9 mouse cellular contexts compared by ENCODE assay signal in genomic region chr17:71178530-71179181, GRCm38 (mm10). TPM values are rescaled to one million over a fixed set of nuclear protein-coding genes. Genes with fewer than 3 reads are reported as not detected.
DNase-seq lines count a peak whose midpoint lies in the region; ATAC-seq and TF ChIP-seq lines count a peak whose summit lies in the region.
"Had no signal": no experiment of that assay in that cellular context is flagged by ENCODE, and none has a peak within 500 bp of the region (broad histone marks: within the 10 kb centered on the region; RNA-seq: fewer than 3 reads in every experiment).

No protein-coding gene starts in this region.

- H3K36me3 ChIP-seq in kidney, adult 2 months (ENCODE audit: control insufficient read depth, insufficient read depth, low read length) = no peaks in the 10 kb centered on the region
- peaks cover 0 to 22% of the 10 kb centered on the region in 2 experiments; a peak in 2 of 4 replicates for H3K36me3 ChIP-seq in MEL (ENCODE audit: control insufficient read depth in 1 of 2, insufficient read depth in 2 of 2, low read length in 2 of 2)
- no peaks in the 10 kb centered on the region for H3K36me3 ChIP-seq in liver, postnatal 0 days (replicated peaks; ENCODE audit: insufficient read depth, low read length)
- H3K36me3 ChIP-seq in hindbrain, postnatal 0 days (ENCODE audit: insufficient read depth, low read length) = no peaks in the 10 kb centered on the region
- no peaks in the 10 kb centered on the region for H3K36me3 ChIP-seq in forebrain, embryonic 11.5 days (ENCODE audit: control insufficient read depth, insufficient read depth, low read length)

- no peaks in the 10 kb centered on the region for H3K27me3 ChIP-seq in kidney, adult 2 months (replicated peaks; ENCODE audit: control insufficient read depth, insufficient read depth, low read length)
- no peaks in the 10 kb centered on the region for H3K27me3 ChIP-seq in MEL (ENCODE audit: control insufficient read depth in 1 of 2, insufficient read depth in 2 of 2, low read length in 2 of 2)
- no peaks in the 10 kb centered on the region for H3K27me3 ChIP-seq in liver, postnatal 0 days (ENCODE audit: insufficient read depth, low read length)
- no peaks in the 10 kb centered on the region for H3K27me3 ChIP-seq in hindbrain, postnatal 0 days (ENCODE audit: insufficient read depth, low read length)
- peaks cover 2% of the 10 kb centered on the region; the same call in 1 of the 2 replicates for H3K27me3 ChIP-seq in forebrain, embryonic 11.5 days (ENCODE audit: control insufficient read depth, insufficient read depth, low read length)

- peak overlapping the region; percentile 44 for H3K9ac ChIP-seq in MEL (ENCODE audit: control insufficient read depth, low read depth, low read length, poor library complexity, severe bottlenecking)
- no peak overlapping the region for H3K9ac ChIP-seq in liver, postnatal 0 days (replicated peaks)
- no peak overlapping the region for H3K9ac ChIP-seq in hindbrain, postnatal 0 days (replicated peaks; ENCODE audit: low read length)
- H3K9ac ChIP-seq in forebrain, embryonic 11.5 days (ENCODE audit: low read length) = no peak overlapping the region

- DNase-seq in kidney, adult 2 months = no peak
- DNase-seq in kidney, postnatal 10 days = no peak
- DNase-seq in MEL (ENCODE audit: low read depth, low spot score) = peak; percentile 65
- peak; percentile 44 for DNase-seq in heart, adult 8-10 months (ENCODE audit: low spot score)
- no peak for DNase-seq in liver, postnatal 0 days
- no peak for DNase-seq in hindbrain, postnatal 0 days (ENCODE audit: low spot score)
- no peak for DNase-seq in forebrain, embryonic 11.5 days (ENCODE audit: low spot score)
- no peak for DNase-seq in spleen, postnatal 4 days (ENCODE audit: low spot score in 2 of 2)

- ATAC-seq in liver, postnatal 0 days = no peak
- no peak for ATAC-seq in hindbrain, postnatal 0 days
- no peak for ATAC-seq in forebrain, embryonic 11.5 days (replicated peaks; ENCODE audit: low FRiP score)
- ATAC-seq: inflammation-experienced regulatory T-cells, adult 6 months had no signal

- peak overlapping the region; percentile 20 for H3K4me2 ChIP-seq in liver, postnatal 0 days (ENCODE audit: low read depth, low read length)
- no peak overlapping the region for H3K4me2 ChIP-seq in hindbrain, postnatal 0 days (ENCODE audit: low read depth, low read length)
- H3K4me2 ChIP-seq in forebrain, embryonic 11.5 days (ENCODE audit: low read depth, low read length, severe bottlenecking) = no peak overlapping the region

- no peak for TF ChIP-seq RAD21 in MEL (IDR thresholded peaks at IDR 0.05; ENCODE audit: low read depth, low read length)

- H3K4me3 ChIP-seq in kidney, adult 2 months (ENCODE audit: insufficient read depth, low read depth, low read length) = no peak overlapping the region
- peak overlapping the region; percentile 27 to 45 for H3K4me3 ChIP-seq in MEL (ENCODE audit: control insufficient read depth in 1 of 2, insufficient read depth in 1 of 2, low read depth in 2 of 2, low read length in 2 of 2)
- H3K4me3 ChIP-seq in liver, postnatal 0 days (ENCODE audit: low read depth, low read length) = no peak overlapping the region
- no peak overlapping the region for H3K4me3 ChIP-seq in hindbrain, postnatal 0 days (ENCODE audit: low read length)
- no peak overlapping the region for H3K4me3 ChIP-seq in forebrain, embryonic 11.5 days (ENCODE audit: low read depth, low read length)

- peak in 1 of 2 experiments; percentile 36; a peak in 1 of 4 replicates for TF ChIP-seq EP300 in MEL (IDR thresholded peaks at IDR 0.05; ENCODE audit: low read depth in 1 of 2, low read length in 2 of 2)
- peak; percentile 14; the same call in 1 of the 2 replicates for TF ChIP-seq EP300 in liver, postnatal 0 days (IDR thresholded peaks at IDR 0.05; ENCODE audit: low read depth)

- TF ChIP-seq CTCF in kidney, adult 2 months (conservative IDR thresholded peaks at IDR 0.05; ENCODE audit: insufficient read depth, insufficient read length, low read depth, low read length) = no peak
- TF ChIP-seq CTCF in MEL (IDR thresholded peaks at IDR 0.05 in 2 of 3, conservative IDR thresholded peaks at IDR 0.05 in 1 of 3; ENCODE audit: control insufficient read depth in 1 of 3, insufficient read depth in 1 of 3, low read depth in 2 of 3, low read length in 3 of 3, poor library complexity in 1 of 3, severe bottlenecking in 1 of 3) = no peak
- no peak for TF ChIP-seq CTCF in liver, postnatal 0 days (IDR thresholded peaks at IDR 0.05; ENCODE audit: low read depth)
- no peak for TF ChIP-seq CTCF in hindbrain, postnatal 0 days (IDR thresholded peaks at IDR 0.05; ENCODE audit: low read depth)

- no peaks in the 10 kb centered on the region for H3K9me3 ChIP-seq in MEL (replicated peaks; ENCODE audit: insufficient read depth, low read length)
- H3K9me3 ChIP-seq in liver, postnatal 0 days (ENCODE audit: low read length) = no peaks in the 10 kb centered on the region
- no peaks in the 10 kb centered on the region for H3K9me3 ChIP-seq in hindbrain, postnatal 0 days (ENCODE audit: low read length)
- H3K9me3 ChIP-seq in forebrain, embryonic 11.5 days (ENCODE audit: control insufficient read depth, low read length) = no peaks in the 10 kb centered on the region

- H3K4me1 ChIP-seq in kidney, adult 2 months (ENCODE audit: control insufficient read depth, insufficient read depth, low read length) = peaks cover 7% of the 10 kb centered on the region; the same call in 1 of the 2 replicates
- peaks cover 20 to 22% of the 10 kb centered on the region in 2 experiments for H3K4me1 ChIP-seq in MEL (ENCODE audit: control insufficient read depth in 1 of 2, insufficient read depth in 2 of 2, low read length in 2 of 2)
- peaks cover 30% of the 10 kb centered on the region for H3K4me1 ChIP-seq in liver, postnatal 0 days (ENCODE audit: insufficient read depth)
- no peaks in the 10 kb centered on the region for H3K4me1 ChIP-seq in hindbrain, postnatal 0 days (ENCODE audit: insufficient read depth, low read length)
- H3K4me1 ChIP-seq in forebrain, embryonic 11.5 days (replicated peaks; ENCODE audit: control insufficient read depth, insufficient read depth, low read length) = 0 out of 2 replicates have a peak, but pooled peaks cover 2% of the 10 kb centered on the region

- no peak for TF ChIP-seq POLR2A in kidney, adult 2 months (IDR thresholded peaks at IDR 0.05; ENCODE audit: low read depth, low read length)
- TF ChIP-seq POLR2A in MEL (IDR thresholded peaks at IDR 0.05; ENCODE audit: control insufficient read depth in 1 of 2, insufficient read depth in 1 of 2, low read depth in 1 of 2, low read length in 2 of 2, poor library complexity in 1 of 2) = no peak

- 0 out of 2 replicates have a peak overlapping the region, but pooled peaks have one; percentile 24 for H3K27ac ChIP-seq in kidney, adult 2 months (ENCODE audit: insufficient read depth, low read depth, low read length)
- H3K27ac ChIP-seq in MEL (ENCODE audit: control insufficient read depth, low read depth, low read length) = peak overlapping the region; percentile 52
- peak overlapping the region; percentile 52 for H3K27ac ChIP-seq in liver, postnatal 0 days (ENCODE audit: low read depth)
- H3K27ac ChIP-seq in hindbrain, postnatal 0 days = no peak overlapping the region
- no peak overlapping the region for H3K27ac ChIP-seq in forebrain, embryonic 11.5 days (ENCODE audit: low read depth, low read length)

- H3K79me2 ChIP-seq in MEL (ENCODE audit: control insufficient read depth, insufficient read depth, low read length, poor library complexity) = peaks cover 2% of the 10 kb centered on the region

- 44% methylated on average over 10 of the region's 10 CpGs for WGBS in kidney, adult 2 months
- 22% methylated on average over 10 of the region's 10 CpGs for WGBS in liver, postnatal 0 days (ENCODE audit: insufficient replicate concordance)
- 59% methylated on average over 10 of the region's 10 CpGs for WGBS in hindbrain, postnatal 0 days
- WGBS in forebrain, embryonic 11.5 days = 49% methylated on average over 10 of the region's 10 CpGs

TF ChIP-seq in MEL, 35 proteins besides CTCF, POLR2A, EP300 and RAD21 (continues in another document):
- TF ChIP-seq SIN3A (IDR thresholded peaks at IDR 0.05; ENCODE audit: low read length) (peak; percentile 68; the same call in 1 of the 2 replicates), HCFC1 (IDR thresholded peaks at IDR 0.05; ENCODE audit: low read depth, low read length) (no peak), RCOR1 (IDR thresholded peaks at IDR 0.05; ENCODE audit: low read depth, low read length) (no peak), MAZ (IDR thresholded peaks at IDR 0.05; ENCODE audit: low read depth, low read length) (no peak), ELF1 (IDR thresholded peaks at IDR 0.05; ENCODE audit: low read depth, low read length) (no peak), POLR2AphosphoS5 (IDR thresholded peaks at IDR 0.05; ENCODE audit: borderline replicate concordance, low read depth, low read length) (no peak), GATA1 (IDR thresholded peaks at IDR 0.05; ENCODE audit: low read depth, low read length) (no peak), NRF1 (IDR thresholded peaks at IDR 0.05; ENCODE audit: insufficient read depth, low read depth, low read length, poor library complexity, severe bottlenecking) (no peak), ZKSCAN1 (IDR thresholded peaks at IDR 0.05; ENCODE audit: low read depth, low read length) (no peak), BHLHE40 (IDR thresholded peaks at IDR 0.05; ENCODE audit: borderline replicate concordance, low read depth, low read length) (no peak), CHD2 (IDR thresholded peaks at IDR 0.05; ENCODE audit: low read length) (no peak), POLR2AphosphoS2 (IDR thresholded peaks at IDR 0.05; ENCODE audit: low read length) (no peak), SMC3 (IDR thresholded peaks at IDR 0.05; ENCODE audit: low read depth, low read length) (no peak), ETS1 (IDR thresholded peaks at IDR 0.05; ENCODE audit: low read depth, low read length) (peak; percentile 39; the same call in 1 of the 2 replicates), ZNF384 (IDR thresholded peaks at IDR 0.05; ENCODE audit: low read depth, low read length) (no peak), JUND (IDR thresholded peaks at IDR 0.05; ENCODE audit: low read depth, low read length) (no peak), MYB (IDR thresholded peaks at IDR 0.05; ENCODE audit: low read depth, low read length) (no peak)

RNA-seq across cellular contexts. Expression of gene Lpin2, which starts 3.7 kb away (rescaled TPM):
- polyA plus RNA-seq in kidney, adult 2 months (2012; rRNA removed) = 17.7 and 20.5 TPM in 2 replicates
- 22.4 and 24.4 TPM in 2 replicates for total RNA-seq in MEL (2012; rRNA removed)
- polyA plus RNA-seq in MEL (2012; ENCODE audit: insufficient read depth in 1 of 2, insufficient read length in 2 of 2, low read depth in 1 of 2, low replicate concordance in 2 of 2, missing spikeins in 1 of 2) = 10 to 100 TPM in 1 of 2 experiments, not detected in 1; 32.1 TPM
- total RNA-seq in heart, adult 8-10 months (2022) = 10 to 100 TPM in 1 of 4 experiments, 1 to 10 TPM in 3; 7.4 to 11.1 (median 10.0) TPM
- 34.0 and 44.5 TPM in 2 replicates for polyA plus RNA-seq in liver, postnatal 0 days (2015; fragmentation: Nextera tagmentation; extraction: Ambion mirVana)
- 48.9 and 49.8 TPM in 2 replicates for total RNA-seq in hindbrain, postnatal 0 days (2014; rRNA removed)
- 39.5 and 39.9 TPM in 2 replicates for polyA plus RNA-seq in hindbrain, postnatal 0 days (2015; fragmentation: Nextera tagmentation; extraction: Ambion mirVana)
- 47.5 and 53.5 TPM in 2 replicates for polyA plus RNA-seq in forebrain, embryonic 11.5 days (2014; fragmentation: Nextera tagmentation; extraction: Ambion mirVana)

Comparison
In these comparisons a context has a peak if more than half of its experiments do, and no peak if none do; other contexts are left out.
1. DNase-seq: peak in MEL (single experiment) and heart, adult 8-10 months (single experiment); none in kidney, adult 2 months (single experiment), kidney, postnatal 10 days (single experiment), liver, postnatal 0 days (single experiment), hindbrain, postnatal 0 days (single experiment), forebrain, embryonic 11.5 days (single experiment) and spleen, postnatal 4 days (0 of 2).
2. H3K27ac ChIP-seq: peak in kidney, adult 2 months (single experiment), MEL (single experiment) and liver, postnatal 0 days (single experiment); none in hindbrain, postnatal 0 days (single experiment) and forebrain, embryonic 11.5 days (single experiment).
3. H3K4me3 ChIP-seq: peak in MEL (2 of 2); none in kidney, adult 2 months (single experiment), liver, postnatal 0 days (single experiment), hindbrain, postnatal 0 days (single experiment) and forebrain, embryonic 11.5 days (single experiment).